In genomic region chr4:111886607-111887006, GRCm38 (mm10) we compare ENCODE assay signal across 9 mouse cellular contexts. TPM values are rescaled to one million over a fixed set of nuclear protein-coding genes. Genes with fewer than 3 reads are reported as not detected.
DNase-seq lines count a peak whose midpoint lies in the region; ATAC-seq and TF ChIP-seq lines count a peak whose summit lies in the region.
"Had no signal": no experiment of that assay in that cellular context is flagged by ENCODE, and none has a peak within 500 bp of the region (broad histone marks: within the 10 kb centered on the region; RNA-seq: fewer than 3 reads in every experiment).

No protein-coding gene starts in this region.

- WGBS in forebrain, embryonic 13.5 days, result 24% methylated on average over 4 of the region's 4 CpGs
- WGBS in lung, adult 2 months, result 9% methylated on average over 4 of the region's 4 CpGs

- no peaks in the 10 kb centered on the region for H3K27me3 ChIP-seq in forebrain, embryonic 13.5 days
- H3K27me3 ChIP-seq: limb, embryonic 15.5 days had no signal

- H3K9ac ChIP-seq in ES-E14 (ENCODE audit: insufficient read depth, low read depth, low read length, poor library complexity, severe bottlenecking), result no peak overlapping the region
- no peak overlapping the region for H3K9ac ChIP-seq in forebrain, embryonic 13.5 days
- H3K9ac ChIP-seq: limb, embryonic 15.5 days had no signal

- no peak for TF ChIP-seq POLR2A in lung, adult 2 months (IDR thresholded peaks at IDR 0.05; ENCODE audit: borderline replicate concordance, extremely low read depth, low read depth, low read length)

- in situ Hi-C loops in ES-E14 (cut with MboI; ENCODE audit: low sequenced_read_pairs in 2 of 2, unreplicated experiment in 2 of 2), result no loop called here

- peak; percentile 57 for DNase-seq in ES-E14 (ENCODE audit: low read depth, low spot score)
- peak; percentile 26 for DNase-seq in c-Kit-positive CD71-positive TER-119-positive erythroid progenitor cells, embryonic 14.5 days (ENCODE audit: low spot score)
- peak; percentile 79 for DNase-seq in heart, postnatal 4 days
- DNase-seq in layer of hippocampus, adult 11-12 months (ENCODE audit: low spot score), result peak; percentile 84
- DNase-seq in lung, adult 2 months, result peak; percentile 68
- peak; percentile 80 for DNase-seq in thymus, postnatal 4 days

- no peak for TF ChIP-seq CTCF in lung, adult 2 months (IDR thresholded peaks at IDR 0.05; ENCODE audit: insufficient read depth, low read length)

- H3K27ac ChIP-seq in ES-E14 (ENCODE audit: insufficient read depth, low read depth, low read length, poor library complexity, severe bottlenecking), result no peak overlapping the region
- no peak overlapping the region for H3K27ac ChIP-seq in forebrain, embryonic 13.5 days
- H3K27ac ChIP-seq: limb, embryonic 15.5 days had no signal

- no peaks in the 10 kb centered on the region for H3K4me1 ChIP-seq in ES-E14 (ENCODE audit: control insufficient read depth in 2 of 2, insufficient read depth in 2 of 2, low read length in 2 of 2, poor library complexity in 1 of 2)
- no peaks in the 10 kb centered on the region for H3K4me1 ChIP-seq in forebrain, embryonic 13.5 days
- H3K4me1 ChIP-seq in lung, adult 2 months (ENCODE audit: control insufficient read depth, insufficient read depth, low read length), result no peaks in the 10 kb centered on the region; the same call in 1 of the 2 replicates

- no peak overlapping the region for H3K4me2 ChIP-seq in forebrain, embryonic 13.5 days

- no peaks in the 10 kb centered on the region for H3K36me3 ChIP-seq in ES-E14 (ENCODE audit: control insufficient read depth, insufficient read depth, low read length, poor library complexity, severe bottlenecking)
- no peaks in the 10 kb centered on the region for H3K36me3 ChIP-seq in forebrain, embryonic 13.5 days (ENCODE audit: poor library complexity, severe bottlenecking)
- H3K36me3 ChIP-seq: limb, embryonic 15.5 days had no signal

- peak; percentile 91 for ATAC-seq in forebrain, embryonic 13.5 days
- peak; percentile 27; the same call in 1 of the 2 replicates for ATAC-seq in neutrophil, adult 5-6 weeks (ENCODE audit: extremely low read depth, insufficient number of reproducible peaks, low FRiP score, poor library complexity, severe bottlenecking)

- H3K4me3 ChIP-seq in ES-E14 (ENCODE audit: insufficient read depth in 1 of 2, low read depth in 1 of 2, low read length in 2 of 2, poor library complexity in 1 of 2, severe bottlenecking in 1 of 2), result no peak overlapping the region
- H3K4me3 ChIP-seq in forebrain, embryonic 13.5 days, result no peak overlapping the region
- no peak overlapping the region for H3K4me3 ChIP-seq in lung, adult 2 months (replicated peaks; ENCODE audit: extremely low read depth, low read depth, low read length)
- H3K4me3 ChIP-seq: limb, embryonic 15.5 days had no signal

- H3K9me3 ChIP-seq in ES-E14 (ENCODE audit: control insufficient read depth, insufficient read depth, low read depth, low read length), result no peaks in the 10 kb centered on the region
- no peaks in the 10 kb centered on the region for H3K9me3 ChIP-seq in forebrain, embryonic 13.5 days (replicated peaks)
- H3K9me3 ChIP-seq: limb, embryonic 15.5 days had no signal

TF ChIP-seq in ES-E14, 5 proteins besides CTCF, POLR2A, EP300 and RAD21:
- TF ChIP-seq CHD2 (IDR thresholded peaks at IDR 0.05; ENCODE audit: low read depth, low read length) (no peak), HCFC1 (IDR thresholded peaks at IDR 0.05; ENCODE audit: borderline replicate concordance, insufficient read depth, low read length) (no peak), MAFK (IDR thresholded peaks at IDR 0.05; ENCODE audit: insufficient read depth, low read depth, low read length) (no peak), ZNF384 (IDR thresholded peaks at IDR 0.05; ENCODE audit: low read depth, low read length) (no peak), ZC3H11A (IDR thresholded peaks at IDR 0.05; ENCODE audit: borderline replicate concordance, low read depth, low read length) (peak; percentile 76)

RNA-seq across cellular contexts. Expression of gene Slc5a9, which starts 16.1 kb away (rescaled TPM):
- not detected in 2 replicates for total RNA-seq in ES-E14 (2012; rRNA removed)
- not detected in 2 replicates for polyA plus RNA-seq in forebrain, embryonic 13.5 days (2015; fragmentation: Nextera tagmentation; extraction: Ambion mirVana)
- not detected for total RNA-seq in heart, postnatal 4 days (2021)
- polyA plus RNA-seq in lung, adult 2 months (2012; rRNA removed), result 0.29 and 6.5 TPM in 2 replicates
- total RNA-seq in neutrophil, adult 5-6 weeks (2017), result not detected in 2 replicates

RNA-seq across cellular contexts. Expression of gene Skint8, which starts 32.6 kb away (rescaled TPM):
- total RNA-seq in ES-E14 (2012; rRNA removed), result not detected in 2 replicates
- polyA plus RNA-seq in forebrain, embryonic 13.5 days (2015; fragmentation: Nextera tagmentation; extraction: Ambion mirVana), result not detected in 2 replicates
- not detected for total RNA-seq in heart, postnatal 4 days (2021)
- 0.19 TPM in 1 of 2 replicates, not detected in the other for polyA plus RNA-seq in lung, adult 2 months (2012; rRNA removed)
- total RNA-seq in neutrophil, adult 5-6 weeks (2017), result not detected in 2 replicates

Comparison
In these comparisons a context has a peak if more than half of its experiments do, and no peak if none do; other contexts are left out.
1. DNase-seq: peak in every context shown above with its lines; median percentile 84 in layer of hippocampus, adult 11-12 months; 80 in thymus, postnatal 4 days; 79 in heart, postnatal 4 days; 68 in lung, adult 2 months; 57 in ES-E14; 26 in c-Kit-positive CD71-positive TER-119-positive erythroid progenitor cells, embryonic 14.5 days.